Mouse (Mus musculus): ENCODE data around the gene Gprasp1. TPM values are rescaled to one million over a fixed set of nuclear protein-coding genes. Genes with fewer than 3 reads are reported as not detected.
A peak's percentile ranks its signal among the peaks of the same experiment; 100 is the strongest.
"Not testable (repeated sequence)": the region's sequence is repeated elsewhere in the genome, so short reads cannot be mapped to it uniquely, and the experiment has no call there.

The Gprasp1 gene
- 36.1 and 41.4 TPM in 2 replicates for polyA plus RNA-seq (2015; fragmentation: Nextera tagmentation; extraction: Ambion mirVana)

DNA sequence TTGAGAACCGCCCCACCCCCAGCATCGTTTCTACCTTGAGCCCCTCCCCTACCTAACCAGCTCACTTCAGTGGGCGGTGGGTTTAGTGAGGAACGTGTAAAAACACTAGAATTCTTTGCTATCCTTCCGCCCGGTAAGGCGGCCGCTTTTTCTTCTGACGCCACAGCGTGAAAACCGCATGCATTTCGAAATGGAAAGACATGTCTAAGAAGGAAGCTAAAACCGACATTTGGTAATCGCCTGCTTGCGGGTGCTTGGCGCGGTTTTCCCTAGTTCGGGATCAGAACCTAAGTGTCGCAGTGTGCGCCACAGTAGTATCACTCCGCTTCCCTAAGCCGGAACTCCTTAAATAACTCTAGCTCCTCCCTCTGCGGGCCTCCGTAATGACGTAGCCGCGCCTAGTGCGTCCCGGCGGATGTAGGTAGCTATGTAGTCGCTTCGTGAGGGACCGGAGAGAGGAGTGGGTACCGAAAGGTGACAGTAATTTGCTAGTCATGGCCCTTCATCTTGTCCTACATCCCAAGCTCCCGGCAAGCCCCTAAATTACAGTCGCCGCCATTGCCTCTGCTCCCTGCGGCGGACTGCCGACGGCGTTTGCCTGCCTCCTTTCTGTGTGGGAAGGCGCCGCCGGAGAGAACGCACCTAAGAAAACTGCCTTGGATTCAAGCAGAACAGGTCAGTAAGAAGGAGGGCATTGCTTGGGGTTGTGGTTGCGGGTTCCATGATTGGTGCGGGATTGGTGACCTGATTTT lies at the start of gene Gprasp1, which contains the start of gene Armcx5:
Gprasp1 (plus strand) TSS at position 430 of the 752 bp plus-strand sequence.
Armcx5 (plus strand) TSS at position 430 of the 752 bp plus-strand sequence.
- H3K27ac ChIP-seq (ENCODE audit: low read length) = peak within 1 kb of the TSS; percentile 85
- peak; percentile 97 for ATAC-seq (ENCODE audit: insufficient read depth, low FRiP score)
- WGBS = 17% methylated on average over 48 of the region's 48 CpGs
- H3K9ac ChIP-seq (ENCODE audit: low read length) = peak within 1 kb of the TSS; percentile 75
- H3K27me3 ChIP-seq (ENCODE audit: control insufficient read depth, insufficient read depth, low read length) = no peaks in the 10 kb centered on the region
- H3K36me3 ChIP-seq (ENCODE audit: control insufficient read depth, insufficient read depth, low read length) = no peaks in the 10 kb centered on the region
- peak within 1 kb of the TSS; percentile 65 for H3K4me3 ChIP-seq (replicated peaks; ENCODE audit: low read length)
- peak within 1 kb of the TSS; percentile 56 for H3K4me2 ChIP-seq (ENCODE audit: low read depth, low read length)
- H3K9me3 ChIP-seq (replicated peaks; ENCODE audit: control insufficient read depth, low read length) = no peaks in the 10 kb centered on the region
- no peaks in the 10 kb centered on the region for H3K4me1 ChIP-seq (ENCODE audit: control insufficient read depth, insufficient read depth, low read length)

GRCm38 (mm10) chrX:135693633-135694032 lies 48.9 kb upstream of the Gprasp1 start, which contains the start of gene Tcp11x2:
Gene Tcp11x2 (minus strand): TSS chrX:135693790.
- H3K4me2 ChIP-seq (ENCODE audit: low read depth, low read length) = no peak within 1 kb of the TSS
- no peak within 1 kb of the TSS for H3K27ac ChIP-seq (ENCODE audit: low read length)
- H3K9me3 ChIP-seq (replicated peaks; ENCODE audit: control insufficient read depth, low read length) = no peaks in the 10 kb centered on the region
- H3K27me3 ChIP-seq (ENCODE audit: control insufficient read depth, insufficient read depth, low read length) = no peaks in the 10 kb centered on the region; the same call in 1 of the 2 replicates
- H3K9ac ChIP-seq (ENCODE audit: low read length) = no peak within 1 kb of the TSS
- H3K36me3 ChIP-seq (ENCODE audit: control insufficient read depth, insufficient read depth, low read length) = no peaks in the 10 kb centered on the region
- H3K4me1 ChIP-seq (ENCODE audit: control insufficient read depth, insufficient read depth, low read length) = no peaks in the 10 kb centered on the region
- WGBS = 54% methylated on average over 1 of the region's 1 CpGs
- no peak within 1 kb of the TSS for H3K4me3 ChIP-seq (replicated peaks; ENCODE audit: low read length)
- ATAC-seq (ENCODE audit: insufficient read depth, low FRiP score) = no peak

DNA sequence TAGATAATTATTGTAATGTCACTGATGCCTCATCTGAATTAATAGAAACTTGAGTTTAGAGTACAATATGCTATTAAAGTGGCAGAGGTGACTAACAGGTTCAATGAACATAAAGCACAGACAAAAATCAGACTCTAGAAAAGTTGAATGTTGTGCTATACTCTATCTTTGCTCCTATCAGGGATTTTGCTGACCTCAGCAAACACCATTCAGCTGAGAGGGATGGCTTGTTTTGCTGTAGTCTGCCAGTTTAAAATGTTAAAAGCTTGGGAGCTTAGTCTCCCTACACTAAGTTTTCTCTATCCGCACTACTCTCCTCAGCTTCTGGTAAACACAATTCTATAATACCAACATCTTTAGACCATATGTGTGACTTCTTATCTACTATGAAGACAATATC lies 39.4 kb upstream of the Gprasp1 start:
- no peak overlapping the region for H3K9ac ChIP-seq (ENCODE audit: low read length)
- no peak for ATAC-seq (ENCODE audit: insufficient read depth, low FRiP score)

DNA sequence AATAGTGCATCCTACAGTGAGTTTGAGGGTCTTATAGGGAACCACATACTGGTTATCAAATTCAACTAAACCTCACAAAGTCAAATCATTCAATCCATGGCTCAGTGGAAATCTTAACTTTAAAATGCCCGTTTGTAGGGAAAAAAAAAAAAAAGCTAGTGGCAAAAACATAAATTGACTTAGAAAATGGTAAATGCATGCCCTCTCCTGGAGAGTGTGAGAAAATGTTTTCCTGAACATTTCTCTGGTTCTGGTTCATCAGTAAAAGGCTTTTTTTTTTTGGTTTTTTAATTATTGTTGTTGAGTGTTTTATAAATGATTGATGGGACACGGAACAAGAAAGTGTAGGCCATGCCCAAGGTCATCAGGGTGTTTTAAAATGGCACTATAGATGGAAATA lies 38.2 kb upstream of the Gprasp1 start:
- WGBS = 51% methylated on average over 2 of the region's 2 CpGs
- ATAC-seq (ENCODE audit: insufficient read depth, low FRiP score) = no peak
- Histone ChIP-seq H3K9me3 (replicated peaks; ENCODE audit: control insufficient read depth, low read length) (no peaks in the 10 kb centered on the region), H3K4me3 (replicated peaks; ENCODE audit: low read length) (no peak overlapping the region), H3K4me2 (ENCODE audit: low read depth, low read length) (no peak overlapping the region), H3K36me3 (ENCODE audit: control insufficient read depth, insufficient read depth, low read length) (no peaks in the 10 kb centered on the region), H3K27me3 (ENCODE audit: control insufficient read depth, insufficient read depth, low read length) (no peaks in the 10 kb centered on the region), H3K27ac (ENCODE audit: low read length) (no peak overlapping the region), H3K4me1 (ENCODE audit: control insufficient read depth, insufficient read depth, low read length) (no peaks in the 10 kb centered on the region), H3K9ac (ENCODE audit: low read length) (no peak overlapping the region)

More for the DNA sequence above, 39.4 kb upstream of the Gprasp1 start:
- Histone ChIP-seq H3K27me3 (ENCODE audit: control insufficient read depth, insufficient read depth, low read length) (no peaks in the 10 kb centered on the region), H3K4me1 (ENCODE audit: control insufficient read depth, insufficient read depth, low read length) (no peaks in the 10 kb centered on the region), H3K9me3 (replicated peaks; ENCODE audit: control insufficient read depth, low read length) (no peaks in the 10 kb centered on the region), H3K27ac (ENCODE audit: low read length) (no peak overlapping the region), H3K4me2 (ENCODE audit: low read depth, low read length) (no peak overlapping the region), H3K36me3 (ENCODE audit: control insufficient read depth, insufficient read depth, low read length) (no peaks in the 10 kb centered on the region), H3K4me3 (replicated peaks; ENCODE audit: low read length) (no peak overlapping the region)
- WGBS = 79% methylated on average over 1 of the region's 1 CpGs

GRCm38 (mm10) chrX:135712845-135713244 lies 29.7 kb upstream of the Gprasp1 start:
- Histone ChIP-seq H3K27ac (ENCODE audit: low read length) (no peak overlapping the region), H3K4me3 (replicated peaks; ENCODE audit: low read length) (no peak overlapping the region), H3K9ac (ENCODE audit: low read length) (no peak overlapping the region), H3K4me2 (ENCODE audit: low read depth, low read length) (no peak overlapping the region), H3K9me3 (replicated peaks; ENCODE audit: control insufficient read depth, low read length) (no peaks in the 10 kb centered on the region), H3K36me3 (ENCODE audit: control insufficient read depth, insufficient read depth, low read length) (no peaks in the 10 kb centered on the region), H3K27me3 (ENCODE audit: control insufficient read depth, insufficient read depth, low read length) (no peaks in the 10 kb centered on the region), H3K4me1 (ENCODE audit: control insufficient read depth, insufficient read depth, low read length) (no peaks in the 10 kb centered on the region)
- WGBS = 88% methylated on average over 2 of the region's 2 CpGs
- no peak for ATAC-seq (ENCODE audit: insufficient read depth, low FRiP score)

- Histone ChIP-seq H3K9ac (ENCODE audit: low read length) (no peak within 1 kb of the TSS), H3K27ac (ENCODE audit: low read length) (no peak within 1 kb of the TSS), H3K4me2 (ENCODE audit: low read depth, low read length) (no peak within 1 kb of the TSS), H3K27me3 (ENCODE audit: control insufficient read depth, insufficient read depth, low read length) (no peaks in the 10 kb centered on the region; the same call in 1 of the 2 replicates), H3K36me3 (ENCODE audit: control insufficient read depth, insufficient read depth, low read length) (no peaks in the 10 kb centered on the region), H3K9me3 (replicated peaks; ENCODE audit: control insufficient read depth, low read length) (no peaks in the 10 kb centered on the region), H3K4me1 (ENCODE audit: control insufficient read depth, insufficient read depth, low read length) (no peaks in the 10 kb centered on the region), H3K4me3 (replicated peaks; ENCODE audit: low read length) (no peak within 1 kb of the TSS)
- no peak for ATAC-seq (ENCODE audit: insufficient read depth, low FRiP score)
- 81% methylated on average over 10 of the region's 10 CpGs for WGBS
Measured at GRCm38 (mm10) chrX:135725161-135725560, 17.4 kb upstream of the Gprasp1 start, which contains the start of gene Tmsb15a. Gene Tmsb15a (minus strand): TSS chrX:135725261.

- no peak overlapping the region for H3K9ac ChIP-seq (ENCODE audit: low read length)
- no peaks in the 10 kb centered on the region for H3K27me3 ChIP-seq (ENCODE audit: control insufficient read depth, insufficient read depth, low read length)
- 84% methylated on average over 2 of the region's 2 CpGs for WGBS
- no peak overlapping the region for H3K27ac ChIP-seq (ENCODE audit: low read length)
- H3K9me3 ChIP-seq (replicated peaks; ENCODE audit: control insufficient read depth, low read length) = no peaks in the 10 kb centered on the region
- H3K4me1 ChIP-seq (ENCODE audit: control insufficient read depth, insufficient read depth, low read length) = no peaks in the 10 kb centered on the region
- H3K36me3 ChIP-seq (ENCODE audit: control insufficient read depth, insufficient read depth, low read length) = no peaks in the 10 kb centered on the region
- H3K4me3 ChIP-seq (replicated peaks; ENCODE audit: low read length) = no peak overlapping the region
- ATAC-seq (ENCODE audit: insufficient read depth, low FRiP score) = no peak
- no peak overlapping the region for H3K4me2 ChIP-seq (ENCODE audit: low read depth, low read length)
Measured at GRCm38 (mm10) chrX:135738730-135739520, 3.6 kb upstream of the Gprasp1 start.

GRCm38 (mm10) chrX:135743056-135743355 lies 473 bp downstream of the Gprasp1 start:
- ATAC-seq (ENCODE audit: insufficient read depth, low FRiP score) = no peak
- H3K4me3 ChIP-seq (replicated peaks; ENCODE audit: low read length) = peak overlapping the region; percentile 65
- no peak overlapping the region; the same call in 1 of the 2 replicates for H3K27ac ChIP-seq (ENCODE audit: low read length)
- peak overlapping the region; percentile 56 for H3K4me2 ChIP-seq (ENCODE audit: low read depth, low read length)
- no peaks in the 10 kb centered on the region for H3K9me3 ChIP-seq (replicated peaks; ENCODE audit: control insufficient read depth, low read length)
- no peaks in the 10 kb centered on the region for H3K27me3 ChIP-seq (ENCODE audit: control insufficient read depth, insufficient read depth, low read length)
- H3K4me1 ChIP-seq (ENCODE audit: control insufficient read depth, insufficient read depth, low read length) = no peaks in the 10 kb centered on the region
- H3K36me3 ChIP-seq (ENCODE audit: control insufficient read depth, insufficient read depth, low read length) = no peaks in the 10 kb centered on the region
- WGBS = 10% methylated on average over 7 of the region's 7 CpGs
- H3K9ac ChIP-seq (ENCODE audit: low read length) = peak overlapping the region; percentile 75

GRCm38 (mm10) chrX:135745376-135745775 lies 2.8 kb downstream of the Gprasp1 start:
- H3K4me2 ChIP-seq (ENCODE audit: low read depth, low read length); H3K27ac ChIP-seq (ENCODE audit: low read length); H3K9me3 ChIP-seq (replicated peaks; ENCODE audit: control insufficient read depth, low read length); H3K4me3 ChIP-seq (replicated peaks; ENCODE audit: low read length); H3K36me3 ChIP-seq (ENCODE audit: control insufficient read depth, insufficient read depth, low read length); H3K27me3 ChIP-seq (ENCODE audit: control insufficient read depth, insufficient read depth, low read length); ATAC-seq (ENCODE audit: insufficient read depth, low FRiP score); H3K4me1 ChIP-seq (ENCODE audit: control insufficient read depth, insufficient read depth, low read length); H3K9ac ChIP-seq (ENCODE audit: low read length): not testable (repeated sequence)
- 84% methylated on average over 3 of the region's 3 CpGs for WGBS

Measured in stomach, embryonic 16.5 days (tissue).